In genomic region chr11:115202316-115202715, GRCm38 (mm10) we compare ENCODE assay signal across 9 mouse cellular contexts. TPM values are rescaled to one million over a fixed set of nuclear protein-coding genes. Genes with fewer than 3 reads are reported as not detected.
DNase-seq lines count a peak whose midpoint lies in the region; ATAC-seq and TF ChIP-seq lines count a peak whose summit lies in the region.
"Had no signal": no experiment of that assay in that cellular context is flagged by ENCODE, and none has a peak within 500 bp of the region (broad histone marks: within the 10 kb centered on the region; RNA-seq: fewer than 3 reads in every experiment).

No protein-coding gene starts in this region.

- 16% methylated on average over 12 of the region's 12 CpGs for WGBS in forebrain, embryonic 12.5 days
- WGBS in lung, embryonic 15.5 days, result 12% methylated on average over 12 of the region's 12 CpGs
- 23% methylated on average over 12 of the region's 12 CpGs for WGBS in thymus, adult 2 months

- TF ChIP-seq RAD21 in CH12.LX (IDR thresholded peaks at IDR 0.05; ENCODE audit: low read depth, low read length), result peak; percentile 98

- H3K27ac ChIP-seq in CH12.LX (ENCODE audit: insufficient read depth, low read depth), result no peak overlapping the region
- no peak overlapping the region for H3K27ac ChIP-seq in forebrain, embryonic 12.5 days
- no peak overlapping the region for H3K27ac ChIP-seq in lung, embryonic 15.5 days
- no peak overlapping the region for H3K27ac ChIP-seq in thymus, adult 2 months (ENCODE audit: control insufficient read depth, insufficient read depth, low read length)

- 0 out of 4 replicates have a peak, but pooled peaks cover 0 to 2% of the 10 kb centered on the region in 2 experiments for H3K4me1 ChIP-seq in CH12.LX (ENCODE audit: control insufficient read depth in 1 of 2, insufficient read depth in 2 of 2)
- H3K4me1 ChIP-seq in forebrain, embryonic 12.5 days, result no peaks in the 10 kb centered on the region; the same call in 1 of the 2 replicates
- no peaks in the 10 kb centered on the region for H3K4me1 ChIP-seq in lung, embryonic 15.5 days
- H3K4me1 ChIP-seq in thymus, adult 2 months (replicated peaks; ENCODE audit: control insufficient read depth, insufficient read depth, low read length), result no peaks in the 10 kb centered on the region; the same call in 1 of the 2 replicates

- no peak for TF ChIP-seq EP300 in CH12.LX (IDR thresholded peaks at IDR 0.05; ENCODE audit: low read length)

- no peak for TF ChIP-seq POLR2A in CH12.LX (IDR thresholded peaks at IDR 0.05; ENCODE audit: low read depth, low read length)
- TF ChIP-seq POLR2A in thymus, adult 2 months (IDR thresholded peaks at IDR 0.05; ENCODE audit: control insufficient read depth, extremely low read depth, insufficient read depth, low read length, poor library complexity), result no peak

- no peak overlapping the region for H3K4me2 ChIP-seq in CH12.LX (ENCODE audit: insufficient read depth, low read depth, poor library complexity, severe bottlenecking)
- no peak overlapping the region for H3K4me2 ChIP-seq in forebrain, embryonic 12.5 days
- no peak overlapping the region for H3K4me2 ChIP-seq in lung, embryonic 15.5 days

- H3K9ac ChIP-seq in CH12.LX (ENCODE audit: insufficient read depth, low read depth), result no peak overlapping the region
- H3K9ac ChIP-seq in forebrain, embryonic 12.5 days, result no peak overlapping the region
- H3K9ac ChIP-seq in lung, embryonic 15.5 days, result no peak overlapping the region

- in situ Hi-C loops in CH12.LX (cut with MboI; ENCODE audit: low pct_ligation_motif_present, low pct_unique_long_range_greater_than_20kb, low sequenced_read_pairs), result loop anchor here (5.0 kb wide), 1 partner anchor 155 kb away; no protein-coding TSS in a partner anchor

- no peaks in the 10 kb centered on the region for H3K27me3 ChIP-seq in CH12.LX (replicated peaks)
- no peaks in the 10 kb centered on the region for H3K27me3 ChIP-seq in forebrain, embryonic 12.5 days
- 0 out of 2 replicates have a peak, but pooled peaks cover 6% of the 10 kb centered on the region for H3K27me3 ChIP-seq in lung, embryonic 15.5 days
- no peaks in the 10 kb centered on the region for H3K27me3 ChIP-seq in thymus, adult 2 months (ENCODE audit: control insufficient read depth, insufficient read depth, low read length)

- peak; percentile 88 to 99 for TF ChIP-seq CTCF in CH12.LX (conservative IDR thresholded peaks at IDR 0.05 in 1 of 2, IDR thresholded peaks at IDR 0.05 in 1 of 2; ENCODE audit: low read depth in 2 of 2, low read length in 2 of 2)
- TF ChIP-seq CTCF in thymus, adult 2 months (IDR thresholded peaks at IDR 0.05; ENCODE audit: borderline replicate concordance, control insufficient read depth, extremely low read depth, insufficient read depth, low read length, poor library complexity), result peak; percentile 94

- intact Hi-C loops in heart, postnatal 25 days (cut with DNase I), result loop anchor here (1.0 to 5.0 kb wide), 3 partner anchors 30 to 150 kb away; no protein-coding TSS in a partner anchor

- H3K9me3 ChIP-seq in CH12.LX (replicated peaks; ENCODE audit: low read length), result no peaks in the 10 kb centered on the region
- no peaks in the 10 kb centered on the region for H3K9me3 ChIP-seq in forebrain, embryonic 12.5 days
- no peaks in the 10 kb centered on the region for H3K9me3 ChIP-seq in lung, embryonic 15.5 days

- peaks cover 64 to 97% of the 10 kb centered on the region in 2 experiments for H3K36me3 ChIP-seq in CH12.LX (replicated peaks in 1 of 2; ENCODE audit: control insufficient read depth in 1 of 2, insufficient read depth in 1 of 2, low read length in 1 of 2)
- H3K36me3 ChIP-seq in forebrain, embryonic 12.5 days (replicated peaks), result peaks cover 27% of the 10 kb centered on the region
- H3K36me3 ChIP-seq in lung, embryonic 15.5 days, result peaks cover 12% of the 10 kb centered on the region; the same call in 1 of the 2 replicates
- H3K36me3 ChIP-seq in thymus, adult 2 months (ENCODE audit: control insufficient read depth, insufficient read depth, low read length), result peaks cover 16% of the 10 kb centered on the region; the same call in 1 of the 2 replicates

- dilution Hi-C loops in CH12.LX (cut with MboI; ENCODE audit: extremely low pct_ligation_motif_present, extremely low pct_unique_long_range_greater_than_20kb, low sequenced_read_pairs), result no loop called here

- DNase-seq in CH12.LX (ENCODE audit: extremely low read depth), result peak; percentile 76
- DNase-seq in c-Kit-positive CD71-negative TER-119-negative erythroid progenitor cells, embryonic 14.5 days (ENCODE audit: low read depth), result peak; percentile 60
- DNase-seq in heart, postnatal 25 days (ENCODE audit: low spot score), result peak; percentile 30
- DNase-seq in layer of hippocampus, adult 18-20 months (ENCODE audit: low spot score in 2 of 2), result peak; percentile 76 to 89
- DNase-seq in ovary, postnatal 10 days (ENCODE audit: low spot score), result peak; percentile 62
- DNase-seq in thymus, adult 2 months, result peak; percentile 83

- no peak overlapping the region for H3K4me3 ChIP-seq in CH12.LX (replicated peaks in 1 of 3; ENCODE audit: low read depth in 2 of 3, low read length in 2 of 3, poor library complexity in 1 of 3)
- H3K4me3 ChIP-seq in forebrain, embryonic 12.5 days (replicated peaks), result no peak overlapping the region
- no peak overlapping the region for H3K4me3 ChIP-seq in lung, embryonic 15.5 days
- no peak overlapping the region for H3K4me3 ChIP-seq in thymus, adult 2 months (ENCODE audit: control insufficient read depth, insufficient read depth, low read length)
- H3K4me3 ChIP-seq: erythroblast, embryonic 14.5 days had no signal

- ATAC-seq in forebrain, embryonic 12.5 days (ENCODE audit: low FRiP score), result peak; percentile 88
- ATAC-seq in lung, embryonic 15.5 days (ENCODE audit: borderline replicate concordance, extremely low read depth, low FRiP score, low TSS enrichment), result peak; percentile 57; the same call in 1 of the 2 replicates

- no peaks in the 10 kb centered on the region for H3K79me2 ChIP-seq in CH12.LX (replicated peaks; ENCODE audit: control insufficient read depth, extremely low read depth, insufficient read depth, poor library complexity, severe bottlenecking)

TF ChIP-seq in CH12.LX, 34 proteins besides CTCF, POLR2A, EP300 and RAD21:
- TF ChIP-seq CHD1 (IDR thresholded peaks at IDR 0.05; ENCODE audit: low read depth, low read length), result no peak
- TF ChIP-seq MYC (IDR thresholded peaks at IDR 0.05; ENCODE audit: low read depth, low read length), result no peak
- TF ChIP-seq SMC3 (IDR thresholded peaks at IDR 0.05; ENCODE audit: low read depth, low read length), result peak; percentile 99
- peak; percentile 23; the same call in 1 of the 2 replicates for TF ChIP-seq NRF1 (IDR thresholded peaks at IDR 0.05; ENCODE audit: low read depth, low read length)
- no peak for TF ChIP-seq UBTF (IDR thresholded peaks at IDR 0.05; ENCODE audit: low read depth, low read length)
- peak; percentile 89 for TF ChIP-seq ZC3H11A (IDR thresholded peaks at IDR 0.05; ENCODE audit: low read depth, low read length)
- no peak for TF ChIP-seq GABPA (IDR thresholded peaks at IDR 0.05; ENCODE audit: insufficient replicate concordance, low read depth, low read length)
- TF ChIP-seq ELF1 (IDR thresholded peaks at IDR 0.05; ENCODE audit: low read depth, low read length), result peak; percentile 38; the same call in 1 of the 2 replicates
- TF ChIP-seq POLR2AphosphoS2 (IDR thresholded peaks at IDR 0.05; ENCODE audit: low read depth, low read length), result no peak
- 0 out of 2 replicates have a peak, but pooled peaks have one; percentile 20 for TF ChIP-seq MAZ (IDR thresholded peaks at IDR 0.05; ENCODE audit: low read depth, low read length)
- 0 out of 2 replicates have a peak, but pooled peaks have one; percentile 22 for TF ChIP-seq IRF4 (IDR thresholded peaks at IDR 0.05; ENCODE audit: low read depth, low read length)

RNA-seq across cellular contexts. Expression of gene Nat9, which starts 14.7 kb away (rescaled TPM):
- total RNA-seq in CH12.LX (2012; rRNA removed) (51.7 and 74.0 TPM in 2 replicates), CH12.LX (2014; rRNA removed) (20.7 and 30.6 TPM in 2 replicates)
- polyA plus RNA-seq in CH12.LX (2012; ENCODE audit: insufficient read length, low read depth), result 24.1 and 34.0 TPM in 2 replicates
- polyA plus RNA-seq in forebrain, embryonic 12.5 days (2016; fragmentation: Nextera tagmentation; extraction: Ambion mirVana), result 16.0 and 16.6 TPM in 2 replicates
- 10 to 100 TPM; 19.3 to 23.0 TPM for total RNA-seq in heart, postnatal 25 days (2021)
- total RNA-seq in layer of hippocampus, adult 18-20 months (2021), result 10 to 100 TPM; 24.2 to 26.0 TPM
- 22.0 and 23.8 TPM in 2 replicates for polyA plus RNA-seq in lung, embryonic 15.5 days (2015; fragmentation: Nextera tagmentation; extraction: Ambion mirVana)
- polyA plus RNA-seq in thymus, adult 2 months (2012; rRNA removed), result 9.8 and 11.8 TPM in 2 replicates

RNA-seq across cellular contexts. Expression of gene Tmem104, which starts 15.0 kb away (rescaled TPM):
- total RNA-seq in CH12.LX (2012; rRNA removed), result 15.7 and 16.1 TPM in 2 replicates
- 1.6 and 3.5 TPM in 2 replicates for total RNA-seq in CH12.LX (2014; rRNA removed)
- polyA plus RNA-seq in CH12.LX (2012; ENCODE audit: insufficient read length, low read depth), result 10.3 and 10.8 TPM in 2 replicates
- polyA plus RNA-seq in forebrain, embryonic 12.5 days (2016; fragmentation: Nextera tagmentation; extraction: Ambion mirVana), result 7.9 and 8.4 TPM in 2 replicates
- total RNA-seq in heart, postnatal 25 days (2021), result 10 to 100 TPM; 10.0 to 10.5 TPM
- total RNA-seq in layer of hippocampus, adult 18-20 months (2021), result 10 to 100 TPM; 16.7 to 17.7 TPM
- 10.5 and 12.3 TPM in 2 replicates for polyA plus RNA-seq in lung, embryonic 15.5 days (2015; fragmentation: Nextera tagmentation; extraction: Ambion mirVana)
- 24.1 and 26.8 TPM in 2 replicates for polyA plus RNA-seq in thymus, adult 2 months (2012; rRNA removed)

RNA-seq across cellular contexts. Expression of gene Slc9a3r1, which starts 39.2 kb away (rescaled TPM):
- total RNA-seq in CH12.LX (2012; rRNA removed), result 69.0 and 70.1 TPM in 2 replicates
- 43.5 and 51.9 TPM in 2 replicates for total RNA-seq in CH12.LX (2014; rRNA removed)
- 63.7 and 64.6 TPM in 2 replicates for polyA plus RNA-seq in CH12.LX (2012; ENCODE audit: insufficient read length, low read depth)
- polyA plus RNA-seq in forebrain, embryonic 12.5 days (2016; fragmentation: Nextera tagmentation; extraction: Ambion mirVana), result 31.3 and 32.2 TPM in 2 replicates
- 10 to 100 TPM; 10.1 to 12.9 TPM for total RNA-seq in heart, postnatal 25 days (2021)
- total RNA-seq in layer of hippocampus, adult 18-20 months (2021), result 10 to 100 TPM; 66.9 to 70.4 TPM
- polyA plus RNA-seq in lung, embryonic 15.5 days (2015; fragmentation: Nextera tagmentation; extraction: Ambion mirVana), result 55.0 and 58.2 TPM in 2 replicates
- polyA plus RNA-seq in thymus, adult 2 months (2012; rRNA removed), result 202 and 207 TPM in 2 replicates

Comparison
In these comparisons a context has a peak if more than half of its experiments do, and no peak if none do; other contexts are left out.
1. DNase-seq: peak in every context shown above with its lines; median percentile 83 in thymus, adult 2 months; 82 in layer of hippocampus, adult 18-20 months; 76 in CH12.LX; 62 in ovary, postnatal 10 days; 60 in c-Kit-positive CD71-negative TER-119-negative erythroid progenitor cells, embryonic 14.5 days; 30 in heart, postnatal 25 days.